Mouse (Mus musculus) Muller cell, postnatal 12 days (primary cell): ENCODE measurements around the gene Eppin.

Experiments used
- DNase-seq: peaks from one replicate; pipeline ENCODE4 v3.0.0-alpha.2; 2015; ENCODE audit errors: inconsistent ontology term

The Eppin gene

GRCm38 (mm10) chr2:164560106-164560505 lies 33.3 kb downstream of the Eppin start:
- DNase-seq: no peak

DNA sequence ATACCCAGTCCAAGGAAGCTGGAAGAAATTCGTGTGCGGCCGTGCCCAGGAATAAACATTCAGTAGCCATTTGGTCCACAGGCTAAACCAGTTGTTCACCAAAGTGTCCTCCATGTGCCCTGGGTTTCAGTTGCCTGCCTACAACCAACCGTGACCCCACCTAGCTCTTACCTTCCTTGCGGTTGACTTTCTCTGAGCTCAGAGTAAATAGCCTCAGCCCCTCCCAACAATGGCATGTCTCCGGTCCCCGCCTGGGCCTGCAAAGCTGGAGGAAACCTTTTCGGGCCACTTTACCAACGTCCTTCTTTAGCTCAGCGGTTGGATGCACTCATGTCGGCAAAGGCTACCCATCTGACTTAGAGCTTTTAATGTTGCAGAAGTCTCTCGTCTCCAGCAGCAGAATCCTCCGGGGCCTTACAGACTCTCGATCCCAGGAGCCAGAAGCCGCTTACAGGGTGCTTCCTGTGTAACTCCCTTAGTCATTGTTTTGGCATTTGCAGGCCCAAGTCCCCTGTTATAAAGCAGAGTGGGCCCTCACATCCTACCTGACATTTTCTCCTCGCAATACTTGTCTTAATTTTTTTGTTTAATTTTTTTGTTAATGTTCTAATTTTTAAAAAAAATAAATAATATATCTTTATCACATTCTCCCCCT lies 34.3 kb downstream of the Eppin start:
- no peak for DNase-seq

- no peak for DNase-seq
These were observed 35.0 kb downstream of the Eppin start for GRCm38 (mm10) chr2:164558426-164558825.

DNA sequence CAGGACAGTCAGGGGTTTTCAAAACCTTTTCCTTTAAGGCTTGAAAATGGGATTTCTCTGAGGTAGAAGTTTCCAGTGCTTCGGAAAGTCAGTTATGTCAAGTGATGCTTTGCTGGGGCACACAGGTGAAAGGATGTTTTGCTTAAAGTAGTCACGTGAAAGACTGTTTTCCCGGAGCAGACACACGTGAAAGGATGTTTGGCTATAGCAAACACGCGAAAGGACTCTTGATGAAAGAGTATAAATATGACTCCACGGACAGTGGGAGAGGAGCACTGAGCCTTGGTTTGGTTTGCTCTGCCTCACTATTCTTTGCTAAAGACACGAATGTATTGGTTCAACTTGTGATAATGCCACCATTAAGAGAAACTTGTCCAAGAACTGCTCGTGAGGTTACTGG lies 41.9 kb downstream of the Eppin start:
- DNase-seq: no peak

- no peak for DNase-seq
These were observed 42.5 kb downstream of the Eppin start for GRCm38 (mm10) chr2:164550895-164551269.

DNA sequence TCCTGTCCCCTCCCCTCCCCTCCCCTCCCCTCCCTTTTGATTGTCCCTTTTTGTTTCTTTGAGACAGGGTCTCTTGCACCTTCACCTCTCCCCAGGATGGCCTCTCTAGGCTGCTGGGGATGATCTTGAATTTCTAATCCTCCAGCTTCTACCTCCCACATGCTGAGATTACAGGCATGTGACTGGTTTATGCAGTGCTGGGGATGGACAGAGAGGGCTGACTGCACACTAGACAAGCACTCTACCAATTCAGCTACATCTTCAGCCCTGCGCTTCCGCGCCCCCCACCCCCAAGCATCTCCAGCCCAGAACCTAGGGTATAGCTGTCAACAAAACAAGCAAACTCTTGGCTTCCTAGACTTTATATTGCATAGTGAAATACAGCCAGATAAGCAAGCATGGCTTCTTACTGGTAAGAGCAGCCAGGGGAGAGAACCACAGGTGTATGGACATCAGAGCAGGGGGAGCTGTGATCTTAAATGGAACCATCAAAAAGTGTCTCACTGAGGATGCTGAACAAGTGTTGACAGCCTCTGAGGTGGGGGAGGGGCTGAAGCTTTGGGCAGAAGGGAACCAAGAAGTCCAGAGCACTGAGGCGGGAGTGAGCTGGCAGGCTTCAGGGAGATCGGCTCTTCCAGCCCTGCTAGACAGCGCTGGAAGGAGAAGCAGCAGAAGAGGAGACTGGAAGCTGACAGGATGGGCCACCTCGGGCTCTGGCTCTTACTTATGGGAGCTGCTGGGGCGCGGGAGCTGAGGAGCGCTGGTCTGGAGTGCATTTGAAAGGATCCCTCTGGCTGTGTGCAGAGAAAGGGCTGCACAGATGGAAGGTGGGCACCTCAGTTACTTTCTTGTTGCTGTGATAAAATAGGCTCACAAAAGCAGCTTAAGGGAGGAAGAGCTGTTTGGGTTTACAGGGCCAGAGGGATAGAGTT lies 43.2 kb downstream of the Eppin start:
- DNase-seq: no peak

- DNase-seq: peak; percentile 59
These were observed 44.1 kb downstream of the Eppin start for GRCm38 (mm10) chr2:164549338-164549737.

- DNase-seq: no peak
These were observed 48.8 kb downstream of the Eppin start for GRCm38 (mm10) chr2:164544454-164545097.

GRCm38 (mm10) chr2:164543745-164544144 lies 49.6 kb downstream of the Eppin start:
- DNase-seq: no peak

GRCm38 (mm10) chr2:164542598-164542997 lies 50.8 kb downstream of the Eppin start:
- DNase-seq: no peak

DNA sequence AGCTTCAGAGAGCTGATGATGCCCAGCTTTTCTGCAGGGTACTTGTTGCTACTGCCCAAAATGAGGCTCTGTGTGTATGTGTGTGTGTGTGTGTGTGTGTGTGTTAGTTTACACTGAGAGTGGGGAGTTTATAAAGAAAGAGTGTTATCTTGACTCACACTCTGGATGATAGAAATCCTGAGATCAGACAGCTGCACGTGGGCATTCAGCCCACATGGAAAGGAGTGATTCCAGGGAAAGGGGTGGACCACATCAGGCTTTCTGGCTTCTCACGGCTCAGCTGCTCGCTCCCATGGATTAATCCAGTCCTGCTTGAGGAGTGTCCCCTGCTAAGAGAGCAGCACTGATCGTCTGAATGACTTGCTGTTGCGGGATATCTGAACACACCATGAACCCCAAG lies 51.3 kb downstream of the Eppin start:
- DNase-seq: no peak

DNA sequence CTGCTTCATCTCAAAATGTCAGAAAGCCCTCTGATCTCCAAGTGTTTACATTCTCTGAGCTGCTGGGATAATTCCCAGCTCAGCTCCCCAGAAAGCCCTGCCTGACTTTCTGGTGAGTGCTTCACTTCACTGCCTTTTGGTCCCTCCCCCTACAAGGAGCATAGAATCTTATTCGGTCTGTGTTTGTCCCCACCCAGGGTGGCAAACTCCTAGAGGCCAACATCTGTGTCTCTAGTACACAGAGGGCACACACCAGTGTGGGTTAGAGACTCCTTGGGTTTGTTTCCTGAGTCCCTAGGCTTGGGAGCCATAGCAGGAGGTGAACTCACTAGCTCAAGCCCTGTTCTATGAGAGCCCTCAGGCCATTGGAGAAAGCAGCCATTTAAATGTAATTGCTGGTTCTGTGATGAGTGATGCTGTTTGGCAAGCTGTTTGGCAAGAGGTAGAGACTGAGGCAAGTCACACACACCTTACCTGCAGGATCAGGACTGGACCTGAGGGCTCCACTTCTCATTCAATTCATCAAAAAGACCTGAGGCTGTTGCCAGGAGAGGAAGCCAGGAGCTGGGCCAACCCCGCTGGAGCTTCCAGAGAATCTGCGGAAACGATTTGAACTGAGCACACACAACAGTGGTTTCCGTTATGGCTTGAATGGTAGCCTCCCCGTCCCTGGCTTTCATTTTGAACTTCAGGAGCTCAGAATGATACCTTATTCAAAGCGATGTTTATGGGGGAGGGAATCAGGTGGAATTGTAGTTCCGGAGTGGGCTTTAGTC lies 52.6 kb downstream of the Eppin start:
- no peak for DNase-seq
